Mouse (Mus musculus) heart, postnatal 4 days (tissue): ENCODE results near the gene Tfdp1. TPM values are rescaled to one million over a fixed set of nuclear protein-coding genes. Genes with fewer than 3 reads are reported as not detected.
A peak's percentile ranks its signal among the peaks of the same experiment; 100 is the strongest.

Source experiments
- DNase-seq: peaks from one replicate; pipeline ENCODE4 v3.0.0; 2021
- total RNA-seq, 2 experiments: library from RNA; stranded (reverse); gene quantifications; 2 replicates each; pipeline ENCODE4 v1.2.3; 2021

Tfdp1 gene
- total RNA-seq, 2 experiments from 2014 or later = 74.4 to 82.5 TPM

GRCm38 (mm10) chr8:13420970-13421369 is 82.4 kb downstream of the Tfdp1 start:
- no peak for DNase-seq

- DNase-seq = peak; percentile 21
Observed at GRCm38 (mm10) chr8:13427351-13427750, 88.8 kb downstream of the Tfdp1 start.

Other genes with a start within 250 kb of the Tfdp1 start
- 10 to 100 TPM; 14.0 TPM for gene Pcid2, start 233.3 kb upstream of the Tfdp1 start, total RNA-seq
- 10 to 100 TPM; 76.7 to 80.0 TPM for gene Cul4a, start 233.1 kb upstream of the Tfdp1 start, total RNA-seq
- gene Lamp1, start 179.6 kb upstream of the Tfdp1 start, total RNA-seq = 100 to 1,000 TPM; 282 to 294 TPM
- gene Grtp1, start 138.1 kb upstream of the Tfdp1 start, total RNA-seq = 1 to 10 TPM; 6.1 TPM
- gene Adprhl1, start 84.6 kb upstream of the Tfdp1 start, total RNA-seq = 100 to 1,000 TPM; 376 to 389 TPM
- 10 to 100 TPM; 27.8 to 29.5 TPM for gene Dcun1d2, start 50.6 kb upstream of the Tfdp1 start, total RNA-seq
- gene Tmco3, start 50.6 kb upstream of the Tfdp1 start, total RNA-seq = 10 to 100 TPM; 21.7 to 21.9 TPM
- not detected for gene Atp4b, start 58.1 kb downstream of the Tfdp1 start, total RNA-seq
- gene Grk1, start 66.3 kb downstream of the Tfdp1 start, total RNA-seq = under 1 TPM; 0.05 to 0.12 TPM
- gene Tmem255b, start 96.4 kb downstream of the Tfdp1 start, total RNA-seq = 1 to 10 TPM; 9.2 to 9.3 TPM
- gene Gas6, start 155.7 kb downstream of the Tfdp1 start, total RNA-seq = 100 to 1,000 TPM; 148 to 153 TPM
- not detected for gene 1700029H14Rik, start 223.7 kb downstream of the Tfdp1 start, total RNA-seq